8 mouse cellular contexts compared by ENCODE assay signal in the genomic region with DNA sequence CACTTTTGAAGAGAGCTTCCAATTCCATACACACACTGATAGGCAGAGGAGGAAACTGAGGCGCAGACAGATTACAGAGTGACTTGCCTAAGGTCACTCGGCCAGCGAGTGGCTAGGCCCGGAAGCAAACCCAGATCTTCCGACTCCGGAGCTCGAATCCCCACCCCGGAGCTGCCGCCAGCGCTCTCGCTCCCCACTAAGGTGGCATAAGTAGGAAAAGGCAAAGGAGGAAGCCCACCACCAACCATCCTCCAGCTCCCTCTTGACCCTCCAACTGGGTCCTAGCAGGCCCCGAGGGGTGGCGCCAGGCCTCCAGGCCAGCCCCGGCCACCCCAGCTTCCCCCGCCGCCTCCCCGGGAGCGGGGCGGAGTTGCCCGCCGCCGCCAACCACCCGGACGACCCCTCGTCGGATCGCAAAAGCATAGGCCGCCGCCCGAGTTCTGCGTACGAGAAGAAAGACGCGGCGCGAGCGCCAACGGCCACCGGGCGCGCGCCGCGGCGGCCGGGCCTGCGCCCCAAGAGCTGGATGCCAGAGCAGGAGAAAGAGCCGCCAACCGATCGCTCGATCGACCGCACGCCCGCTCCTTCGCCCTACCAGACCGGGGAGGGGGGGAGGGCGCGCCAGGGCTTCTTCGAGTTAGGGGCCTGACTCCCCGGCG. TPM values are rescaled to one million over a fixed set of nuclear protein-coding genes. Genes with fewer than 3 reads are reported as not detected.
DNase-seq lines count a peak whose midpoint lies in the region; ATAC-seq and TF ChIP-seq lines count a peak whose summit lies in the region.

No protein-coding gene starts in this region.

- WGBS in bone marrow, adult 2 months, result under 1% methylated on average over 50 of the region's 62 CpGs
- 2% methylated on average over 54 of the region's 62 CpGs for WGBS in midbrain, embryonic 11.5 days

- no peak for TF ChIP-seq CTCF in bone marrow, adult 2 months (IDR thresholded peaks at IDR 0.05; ENCODE audit: control insufficient read depth, insufficient read depth, low read length)

- peak; percentile 42 for DNase-seq in embryo, embryonic 10.5 days (ENCODE audit: low spot score)
- no peak for DNase-seq in embryo, embryonic 9.5 days (ENCODE audit: extremely low spot score)
- DNase-seq in 3T3-L1 (ENCODE audit: low read depth, low spot score), result peak; percentile 44
- DNase-seq in frontal cortex, postnatal 36 days (ENCODE audit: low spot score in 2 of 2), result peak; percentile 27 to 33
- DNase-seq in kidney, postnatal 36 days, result peak; percentile 42 to 59
- DNase-seq in midbrain, embryonic 11.5 days (ENCODE audit: low spot score, missing footprints), result peak; percentile 94

- peak; percentile 35; the same call in 1 of the 2 replicates for TF ChIP-seq POLR2A in bone marrow, adult 2 months (IDR thresholded peaks at IDR 0.05; ENCODE audit: borderline replicate concordance, control insufficient read depth, low read depth, low read length)

- H3K27ac ChIP-seq in bone marrow, adult 2 months (ENCODE audit: control insufficient read depth, insufficient read depth, low read depth, low read length, poor library complexity), result peak overlapping the region; percentile 93
- H3K27ac ChIP-seq in midbrain, embryonic 11.5 days (ENCODE audit: low read depth, low read length), result peak overlapping the region; percentile 85

- peak; percentile 43; the same call in 1 of the 2 replicates for ATAC-seq in midbrain, embryonic 11.5 days (ENCODE audit: low FRiP score)
- ATAC-seq in megakaryocyte progenitor cell, adult 5-6 weeks (replicated peaks; ENCODE audit: poor library complexity), result no peak; the same call in 1 of the 2 replicates

- peaks cover 14% of the 10 kb centered on the region for H3K9me3 ChIP-seq in midbrain, embryonic 11.5 days (ENCODE audit: control insufficient read depth, low read length)

- peak overlapping the region; percentile 63 for H3K4me2 ChIP-seq in midbrain, embryonic 11.5 days

- peak overlapping the region; percentile 97 for H3K9ac ChIP-seq in midbrain, embryonic 11.5 days (ENCODE audit: low read length)

- H3K36me3 ChIP-seq in midbrain, embryonic 11.5 days (ENCODE audit: control insufficient read depth, insufficient read depth, low read length), result peaks cover 28% of the 10 kb centered on the region

- peaks cover 1% of the 10 kb centered on the region; the same call in 1 of the 2 replicates for H3K4me1 ChIP-seq in bone marrow, adult 2 months (ENCODE audit: control insufficient read depth, insufficient read depth, low read length)
- peaks cover 4% of the 10 kb centered on the region; the same call in 1 of the 2 replicates for H3K4me1 ChIP-seq in midbrain, embryonic 11.5 days (ENCODE audit: control insufficient read depth, insufficient read depth, low read length)

- H3K27me3 ChIP-seq in midbrain, embryonic 11.5 days (ENCODE audit: control insufficient read depth, insufficient read depth, low read length), result no peaks in the 10 kb centered on the region

- H3K4me3 ChIP-seq in bone marrow, adult 2 months (replicated peaks; ENCODE audit: control insufficient read depth, low read depth, low read length), result peak overlapping the region; percentile 93
- peak overlapping the region; percentile 96 for H3K4me3 ChIP-seq in midbrain, embryonic 11.5 days (ENCODE audit: low read depth, low read length)

RNA-seq across cellular contexts. Expression of gene Morc2a, which starts 0.6 kb away (rescaled TPM):
- 13.0 and 24.9 TPM in 2 replicates for polyA plus RNA-seq in bone marrow, adult 2 months (2011; ENCODE audit: insufficient read depth, insufficient read length, low replicate concordance, missing spikeins)
- polyA plus RNA-seq in midbrain, embryonic 11.5 days (2014; fragmentation: Nextera tagmentation; extraction: Ambion mirVana), result 27.3 and 28.1 TPM in 2 replicates
- 26.4 and 29.5 TPM in 2 replicates for total RNA-seq in megakaryocyte progenitor cell, adult 5-6 weeks (2015)
- total RNA-seq in megakaryocyte progenitor cell, adult 5-6 weeks (2017), result 29.6 and 38.8 TPM in 2 replicates
